Mouse (Mus musculus) liver, adult 10 weeks (tissue): ENCODE results near the gene Cbl. TPM values are rescaled to one million over a fixed set of nuclear protein-coding genes. Genes with fewer than 3 reads are reported as not detected.

ENCODE experiments used
- polyA plus RNA-seq: library from polyadenylated mRNA; stranded (reverse); fragments of 350-450 nt; fragmentation: Illumina TruSeq; extraction: RNeasy Lipid Tissue Mini Kit (QIAGEN cat#74804); gene quantifications from one replicate; pipeline ENCODE4 v1.2.3, GENCODE M21; 2014; ENCODE audit warnings: low read depth, low replicate concordance

Gene Cbl
- polyA plus RNA-seq: 5.1 TPM

DNA sequence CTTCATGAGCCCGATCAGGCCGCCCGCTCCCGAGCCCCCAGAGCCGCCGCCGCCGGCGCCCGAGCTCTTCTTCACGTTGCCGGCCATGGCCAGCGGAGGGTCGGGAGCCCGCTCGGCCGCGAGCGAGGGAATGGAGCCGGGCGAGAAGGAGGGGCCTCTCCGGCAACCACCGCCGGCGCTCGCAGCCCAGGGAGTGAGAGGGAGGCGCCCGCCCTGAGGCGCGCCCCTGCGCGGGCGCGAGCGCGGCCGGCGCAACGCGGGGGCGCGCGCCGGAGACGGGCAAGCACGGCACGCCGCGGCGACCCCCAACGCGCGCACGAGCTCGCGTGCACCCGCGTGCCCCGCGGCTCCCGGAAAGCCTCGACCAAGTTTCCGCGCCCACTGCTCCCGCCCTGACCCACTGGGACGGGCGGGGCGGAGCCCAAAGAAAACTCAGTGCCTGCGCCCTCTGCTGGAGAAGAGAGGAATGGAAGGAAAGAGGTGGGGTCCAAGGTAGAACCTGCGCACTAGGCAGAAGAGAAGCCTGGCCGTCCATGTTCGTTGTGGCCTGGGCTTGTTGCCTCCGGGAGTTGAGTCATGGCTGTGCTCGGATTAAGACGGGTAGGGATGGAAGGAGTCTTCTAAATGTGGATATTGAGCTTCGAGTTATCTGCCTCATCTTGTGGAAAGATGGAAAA is at the start of gene Cbl:
Gene Cbl, minus strand, starts transcription at position 248 of the 677 bp plus-strand sequence.

DNA sequence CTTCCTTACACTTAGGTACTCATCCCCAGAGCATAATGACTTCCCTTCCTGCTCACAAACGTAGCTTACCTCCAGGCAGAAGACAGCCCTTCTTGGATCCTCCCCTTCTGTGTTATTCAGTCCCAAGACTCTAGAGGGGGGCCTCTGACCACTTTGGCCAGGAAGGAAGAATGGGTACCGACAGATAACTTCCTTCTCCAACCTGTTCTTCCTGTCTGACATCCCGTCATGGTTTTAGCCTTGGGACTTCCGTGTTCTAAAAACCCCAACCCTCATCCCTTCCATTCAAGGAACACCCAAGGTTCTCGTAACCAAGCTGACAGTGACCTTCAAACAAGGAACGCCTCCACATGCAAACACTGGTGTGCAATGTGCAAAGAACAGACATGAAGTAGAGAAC is 34.6 kb upstream of the Cbl start, which contains the start of gene Nlrx1:
Gene Nlrx1, minus strand, starts transcription at position 168 of the 400 bp plus-strand sequence.

DNA sequence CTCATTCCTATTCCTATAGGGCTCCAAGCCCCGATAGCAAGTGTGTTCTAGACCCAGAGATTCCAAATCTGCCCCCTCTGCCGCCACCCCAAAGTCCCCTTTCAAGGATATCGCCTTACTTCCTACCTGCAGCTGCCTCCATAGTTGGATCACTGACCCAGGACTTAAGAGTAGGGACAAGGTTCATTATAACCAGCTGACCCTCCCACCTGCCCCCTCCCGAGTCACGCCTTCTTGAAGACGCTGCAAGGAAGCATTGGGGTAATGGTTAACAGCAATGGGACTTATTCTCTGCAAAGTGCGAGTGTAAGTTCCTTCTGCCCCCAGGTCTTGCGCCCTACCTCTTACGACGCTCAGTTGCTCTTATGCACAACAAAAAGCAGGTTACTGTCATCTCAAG is 17.5 kb upstream of the Cbl start, which contains the start of gene Pdzd3:
Gene Pdzd3, minus strand, starts transcription at position 158 of the 400 bp plus-strand sequence.

DNA sequence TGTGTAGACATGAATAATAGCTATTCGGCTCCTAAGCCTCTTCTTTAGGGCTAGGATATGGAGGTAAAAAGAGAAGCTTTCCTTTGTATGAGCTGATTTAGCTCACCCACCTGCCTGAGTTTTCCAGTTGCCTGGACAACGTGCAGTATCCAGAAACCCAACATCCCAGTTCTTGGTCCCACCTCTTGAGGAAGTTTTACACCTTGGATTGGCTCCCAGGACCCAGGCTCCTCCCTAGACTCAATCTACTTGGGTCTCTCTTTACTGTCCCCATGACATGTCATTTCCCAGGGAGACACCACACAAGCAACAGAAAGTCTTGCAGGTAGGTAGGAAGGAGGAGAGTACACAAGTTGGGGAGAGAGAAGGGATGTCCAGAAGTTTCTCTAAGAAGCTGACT is 6.5 kb upstream of the Cbl start, which contains the start of gene Ccdc153:
Gene Ccdc153, plus strand, starts transcription at position 278 of the 400 bp plus-strand sequence.

DNA sequence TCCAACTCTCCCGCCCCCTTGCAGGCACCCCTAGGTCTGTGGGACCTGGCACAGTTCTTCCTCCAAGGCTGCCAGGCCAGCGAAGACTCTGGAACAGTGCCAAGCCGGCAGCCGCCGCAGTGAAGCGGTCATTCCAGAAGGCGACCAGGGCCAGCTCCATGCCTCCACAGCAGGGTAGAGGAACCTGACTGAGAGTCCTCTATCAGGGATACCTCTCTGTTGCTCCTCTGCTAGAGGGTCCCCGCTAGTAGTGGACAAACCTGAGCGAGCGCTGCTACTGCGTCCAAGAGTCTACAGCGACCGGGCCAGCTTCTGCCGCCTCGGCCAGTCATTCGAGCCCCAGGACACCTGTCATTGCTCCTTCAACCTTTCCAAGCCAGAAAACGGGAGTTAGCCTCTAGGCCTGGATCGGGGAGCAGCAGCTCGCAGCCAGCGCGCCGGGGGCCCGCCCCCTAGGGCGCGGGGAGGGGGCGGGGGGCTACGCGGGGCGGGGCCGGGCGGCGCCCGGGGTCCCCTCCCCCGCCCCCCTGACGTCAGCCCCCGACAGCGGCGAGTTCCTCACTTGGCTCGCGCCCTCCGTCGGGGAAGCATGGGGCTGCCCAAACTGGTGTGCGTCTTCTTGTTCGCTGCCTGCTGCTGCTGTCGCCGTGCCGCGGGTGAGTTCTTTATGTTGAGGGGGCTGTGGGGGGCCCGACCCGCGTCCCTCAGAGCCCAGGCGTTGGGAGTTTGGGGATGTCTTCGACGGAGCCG is 99.6 kb downstream of the Cbl start, which contains the start of gene Mcam:
Gene Mcam, plus strand, starts transcription at position 369 of the 750 bp plus-strand sequence.

DNA sequence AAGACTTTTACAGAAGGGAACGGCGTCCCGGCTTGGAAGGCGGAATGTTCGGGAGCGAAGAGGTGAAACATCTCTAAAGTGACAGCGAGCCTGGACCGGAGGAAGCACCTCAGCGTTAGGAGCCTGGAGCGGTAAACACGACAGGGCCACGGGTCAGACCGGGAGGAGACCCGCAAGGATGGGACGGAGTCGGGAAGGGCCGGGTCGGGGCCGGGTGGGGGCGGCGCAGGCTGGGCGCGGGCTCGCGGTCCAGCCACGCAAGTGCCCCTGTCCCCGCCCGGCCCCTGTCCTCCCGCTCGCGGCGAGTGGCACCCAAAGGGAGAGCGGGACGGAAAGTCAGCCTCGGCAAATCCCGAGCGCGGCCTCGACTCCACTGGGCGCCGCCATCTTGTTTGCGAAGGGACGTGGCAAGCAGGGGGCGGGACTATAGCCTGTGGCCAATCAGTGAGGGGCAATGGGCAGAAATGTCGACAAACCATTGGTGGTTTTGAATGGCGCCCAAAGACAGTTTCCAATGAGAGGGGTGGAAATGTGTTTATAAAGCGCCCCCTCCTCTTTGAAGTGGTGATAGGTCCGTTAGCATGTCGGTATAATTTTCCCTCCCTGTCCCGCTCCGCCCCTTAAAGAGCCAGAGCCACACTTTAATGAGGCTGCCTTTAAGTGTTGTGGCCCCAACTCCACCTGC is 120.6 kb downstream of the Cbl start, which contains the start of the genes Gm49380 and Rnf26:
Gene Gm49380, minus strand, starts transcription at position 396 of the 685 bp plus-strand sequence.
Gene Rnf26, minus strand, starts transcription at position 413 of the 685 bp plus-strand sequence.

DNA sequence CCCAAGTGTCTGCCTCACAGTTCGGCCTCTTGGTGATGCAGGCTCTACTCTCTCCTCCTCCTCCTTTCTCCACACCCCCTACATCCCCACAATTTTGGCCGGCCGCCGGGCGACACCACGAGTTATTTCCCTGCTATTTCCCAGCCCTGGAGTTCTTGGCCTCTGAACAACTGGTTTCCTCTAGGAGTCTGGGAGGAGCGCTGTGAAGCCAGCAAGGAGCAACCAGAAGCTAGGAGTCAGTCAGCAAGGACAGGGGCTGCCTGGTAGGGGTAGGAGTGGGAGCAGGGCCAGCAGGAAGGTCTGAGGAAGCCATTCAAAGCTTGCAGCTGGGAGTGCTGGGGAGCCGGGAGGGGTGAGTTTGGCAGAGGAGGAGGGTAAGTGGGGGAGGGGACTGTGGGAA is 126.7 kb downstream of the Cbl start, which contains the start of gene C1qtnf5:
Gene C1qtnf5, plus strand, starts transcription at position 136 of the 400 bp plus-strand sequence.

DNA sequence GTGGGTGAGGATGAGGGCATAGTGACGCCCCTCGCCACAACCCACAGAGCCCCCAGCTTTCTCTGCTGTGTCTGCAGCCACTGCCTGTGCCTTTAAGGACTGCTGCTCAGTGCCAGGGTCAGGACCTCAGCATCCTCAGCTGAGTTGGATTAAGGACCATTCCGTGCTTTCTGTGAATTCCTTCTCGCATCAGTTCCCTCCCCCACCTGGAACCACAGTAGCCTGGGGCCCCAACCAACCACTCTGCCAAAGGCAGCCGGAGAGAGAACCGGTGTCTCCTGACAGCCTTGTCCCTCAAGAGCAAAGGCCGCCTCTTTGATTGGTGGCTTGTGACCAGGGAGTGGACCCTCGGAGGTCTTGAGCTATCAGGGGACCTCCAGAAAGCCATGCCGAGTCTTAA is 132.4 kb downstream of the Cbl start, which contains the start of gene Mfrp:
Gene Mfrp, plus strand, starts transcription at position 240 of the 400 bp plus-strand sequence.

Other genes with a start within 250 kb of the Cbl start
- gene Thy1, start 190.7 kb downstream of the Cbl start, polyA plus RNA-seq: not detected
- gene Usp2, start 167.0 kb downstream of the Cbl start, polyA plus RNA-seq: 1.5 TPM
- not detected for gene Mfrp, start 132.3 kb downstream of the Cbl start, polyA plus RNA-seq
- gene C1qtnf5, start 126.8 kb downstream of the Cbl start, polyA plus RNA-seq: not detected
- gene Gm49380, start 120.5 kb downstream of the Cbl start, polyA plus RNA-seq: not detected
- gene Rnf26, start 120.5 kb downstream of the Cbl start, polyA plus RNA-seq: 1.1 TPM
- gene Mcam, start 99.6 kb downstream of the Cbl start, polyA plus RNA-seq: 1.6 TPM
- not detected for gene Ccdc153, start 6.6 kb upstream of the Cbl start, polyA plus RNA-seq
- gene Pdzd3, start 17.4 kb upstream of the Cbl start, polyA plus RNA-seq: not detected
- gene Nlrx1, start 34.5 kb upstream of the Cbl start, polyA plus RNA-seq: 0.34 TPM
- not detected for gene Abcg4, start 54.6 kb upstream of the Cbl start, polyA plus RNA-seq
- gene Hinfp, start 71.6 kb upstream of the Cbl start, polyA plus RNA-seq: 6.5 TPM
- 2.1 TPM for gene C2cd2l, start 86.2 kb upstream of the Cbl start, polyA plus RNA-seq
- 14.6 TPM for gene Dpagt1, start 92.0 kb upstream of the Cbl start, polyA plus RNA-seq
- 1.0 TPM for gene H2afx, start 100.6 kb upstream of the Cbl start, polyA plus RNA-seq
- gene Hmbs, start 110.2 kb upstream of the Cbl start, polyA plus RNA-seq: 36.4 TPM
- 8.1 TPM for gene Vps11, start 127.6 kb upstream of the Cbl start, polyA plus RNA-seq
- gene Hyou1, start 145.4 kb upstream of the Cbl start, polyA plus RNA-seq: 21.1 TPM
- gene Slc37a4, start 162.8 kb upstream of the Cbl start, polyA plus RNA-seq: 32.4 TPM
- gene Rps25, start 173.1 kb upstream of the Cbl start, polyA plus RNA-seq: 495 TPM
- 20.4 TPM for gene Trappc4, start 173.6 kb upstream of the Cbl start, polyA plus RNA-seq
- gene Ccdc84, start 184.5 kb upstream of the Cbl start, polyA plus RNA-seq: 16.2 TPM
- gene Foxr1, start 207.1 kb upstream of the Cbl start, polyA plus RNA-seq: not detected
- gene Upk2, start 220.9 kb upstream of the Cbl start, polyA plus RNA-seq: not detected
- gene Bcl9l, start 248.8 kb upstream of the Cbl start, polyA plus RNA-seq: 0.82 TPM